Mouse (Mus musculus) cerebellum, adult 2 months (tissue): ENCODE data around the gene Tmub2. TPM values are rescaled to one million over a fixed set of nuclear protein-coding genes. Genes with fewer than 3 reads are reported as not detected.
A peak's percentile ranks its signal among the peaks of the same experiment; 100 is the strongest.

Source experiments
- DNase-seq, 2 experiments: peaks; one replicate each; pipeline ENCODE4 v3.0.0; 2021
- H3K27ac ChIP-seq: fragments of 200-500 bp; 2 replicates; pipeline ENCODE4 v1.5.1; 2012; ENCODE audit warnings: low read length, control low read depth, inconsistent platforms; ENCODE audit not compliant: insufficient read depth
- H3K27me3 ChIP-seq: fragments of 200-500 bp; 2 replicates; pipeline ENCODE4 v1.6.1; 2012; ENCODE audit warnings: inconsistent platforms, mild to moderate bottlenecking, low read length, moderate library complexity; ENCODE audit not compliant: control insufficient read depth, insufficient read depth
- H3K4me1 ChIP-seq: fragments of 200-500 bp; 2 replicates; pipeline ENCODE4 v1.6.1; 2011; ENCODE audit warnings: low read length; ENCODE audit not compliant: control insufficient read depth, insufficient read depth
- H3K4me3 ChIP-seq: fragments of 200-500 bp; replicated peaks from 2 replicates; pipeline ENCODE3; 2011; ENCODE audit warnings: mild to moderate bottlenecking, low read depth, low read length, control low read depth; ENCODE audit not compliant: insufficient read depth
- CTCF ChIP-seq: fragments of 200-500 bp; IDR thresholded peaks from 2 replicates; pipeline ENCODE4 v1.5.1; 2011; ENCODE audit warnings: low read depth, mild to moderate bottlenecking, control low read depth, low read length, moderate library complexity, borderline replicate concordance; ENCODE audit not compliant: insufficient read depth
- POLR2A ChIP-seq: fragments of 200-500 bp; IDR thresholded peaks from 2 replicates; pipeline ENCODE4 v1.6.1; 2011; ENCODE audit warnings: low read length, control low read depth, borderline replicate concordance; ENCODE audit not compliant: insufficient read depth
- WGBS: fragments of 180-500 bp; shearing (Covaris S2); methylation state at CpG from one replicate; pipeline ENCODE4 v1.1.7; 2018; 5-methylcytosine and 5-hydroxymethylcytosine counted together
- polyA plus RNA-seq: library from polyadenylated mRNA; depleted of rRNA; stranded (reverse); fragments of >200 nt; gene quantifications from 2 replicates; pipeline ENCODE4 v1.2.3, GENCODE M21; 2012

Gene Tmub2
- polyA plus RNA-seq, 1 experiment: 82.7 TPM

DNA sequence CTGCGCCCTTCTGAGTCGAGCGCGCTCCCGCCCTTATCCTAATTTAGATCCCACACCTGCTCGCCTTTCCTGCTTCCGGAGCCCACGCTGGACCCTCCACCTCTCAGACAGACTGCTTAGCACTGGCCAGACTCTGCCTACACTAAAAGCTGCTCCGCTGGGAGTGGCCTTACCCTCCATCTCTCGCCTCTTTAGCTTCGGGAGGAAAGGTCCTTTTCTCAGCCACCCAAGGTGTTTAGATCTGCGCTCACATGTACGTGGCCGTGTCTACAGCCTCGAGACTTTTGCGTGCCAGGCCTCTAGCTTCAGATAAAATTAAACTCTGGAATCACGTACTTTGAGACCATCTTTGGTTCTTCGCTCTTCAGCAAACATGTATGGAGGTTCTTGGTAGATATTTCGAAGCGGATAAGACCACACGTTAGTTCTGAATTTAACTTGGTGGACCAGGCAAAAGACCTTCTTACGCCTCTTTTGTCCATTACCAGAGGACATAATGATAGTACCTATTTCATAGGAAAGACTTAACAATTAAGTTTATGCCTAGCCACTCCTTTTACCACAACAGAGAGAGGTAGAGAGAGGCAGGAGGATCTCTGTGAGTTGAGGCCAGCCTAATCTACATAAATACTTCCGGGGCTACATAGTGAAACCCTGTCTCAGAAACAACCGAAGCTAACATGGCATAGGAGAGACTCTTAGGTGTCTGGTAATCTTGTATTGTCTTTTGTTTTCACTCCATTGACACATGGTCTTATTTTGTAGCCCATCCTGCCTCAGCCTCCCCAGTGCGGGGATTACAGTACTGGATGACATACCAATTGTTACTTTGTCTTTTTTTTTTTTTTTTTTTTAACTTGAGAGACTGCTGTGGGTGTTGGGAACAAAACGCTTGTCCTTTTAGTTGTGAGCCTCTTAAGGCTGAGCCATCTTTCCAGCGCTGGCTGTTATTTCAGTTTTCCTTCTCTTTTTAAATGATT lies 13.1 kb downstream of the Tmub2 start:
- peak overlapping the region; percentile 93 for H3K4me3 ChIP-seq
- DNase-seq: no peak
- peaks cover 11% of the 10 kb centered on the region; the same call in 1 of the 2 replicates for H3K4me1 ChIP-seq
- peak overlapping the region; percentile 88 for H3K27ac ChIP-seq
- TF ChIP-seq POLR2A (no peak), CTCF (no peak)
- 27% methylated on average over 27 of the region's 27 CpGs for WGBS
- H3K27me3 ChIP-seq: no peaks in the 10 kb centered on the region

DNA sequence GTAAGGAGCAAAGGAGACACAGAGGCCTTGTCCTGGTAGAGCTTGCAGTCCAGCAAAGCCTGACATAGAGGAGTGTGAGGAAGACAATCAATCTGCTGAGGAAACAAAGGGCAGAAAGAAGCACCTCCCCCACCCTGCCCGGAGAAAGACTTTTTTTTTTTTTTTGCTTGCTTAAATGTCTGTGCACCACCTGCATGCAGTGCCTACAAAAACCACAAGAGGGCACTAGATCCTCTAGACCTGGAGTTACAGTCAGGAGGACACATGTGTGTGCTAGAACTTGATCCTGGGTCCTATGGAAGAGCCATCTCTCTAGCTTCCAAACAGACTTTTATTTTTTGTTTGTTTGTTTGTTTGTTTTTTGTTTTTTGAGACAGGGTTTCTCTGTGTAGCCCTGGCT lies 15.1 kb downstream of the Tmub2 start:
- TF ChIP-seq CTCF: peak; percentile 55
- TF ChIP-seq POLR2A: no peak
- H3K4me3 ChIP-seq: no peak overlapping the region
- peak in 1 of 2 experiments; percentile 56 for DNase-seq
- WGBS: 4% methylated on average over 1 of the region's 1 CpGs
- H3K27ac ChIP-seq: no peak overlapping the region
- no peaks in the 10 kb centered on the region for H3K27me3 ChIP-seq
- peaks cover 7% of the 10 kb centered on the region; the same call in 1 of the 2 replicates for H3K4me1 ChIP-seq

DNA sequence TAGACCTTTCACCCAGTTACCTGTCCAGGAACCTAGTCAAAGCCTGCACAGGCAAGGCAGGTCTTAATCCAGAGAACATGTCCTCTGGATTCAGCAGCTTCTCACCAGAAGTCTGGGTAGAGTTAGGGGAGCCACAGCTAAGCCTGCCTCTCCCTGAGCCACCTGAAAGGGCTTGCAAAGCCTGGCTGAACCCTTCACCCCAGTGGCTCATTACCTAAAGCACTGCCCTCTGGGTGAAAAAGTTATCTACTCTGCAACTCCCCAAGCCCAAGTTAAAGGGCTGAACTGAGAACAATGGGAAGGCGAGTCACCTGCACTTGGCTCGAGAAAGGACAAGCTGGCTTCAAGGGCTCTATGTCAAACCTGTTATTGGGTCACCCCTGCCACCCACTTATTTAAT lies 19.4 kb downstream of the Tmub2 start:
- WGBS: 55% methylated on average over 2 of the region's 2 CpGs
- Histone ChIP-seq H3K4me1 (no peaks in the 10 kb centered on the region), H3K27me3 (no peaks in the 10 kb centered on the region), H3K27ac (no peak overlapping the region), H3K4me3 (no peak overlapping the region)
- no peak for DNase-seq
- TF ChIP-seq CTCF (no peak), POLR2A (no peak)

GRCm38 (mm10) chr11:102305359-102305758 lies 20.6 kb downstream of the Tmub2 start:
- no peak overlapping the region for H3K4me3 ChIP-seq
- WGBS: 64% methylated on average over 3 of the region's 3 CpGs
- TF ChIP-seq CTCF (no peak), POLR2A (no peak)

DNA sequence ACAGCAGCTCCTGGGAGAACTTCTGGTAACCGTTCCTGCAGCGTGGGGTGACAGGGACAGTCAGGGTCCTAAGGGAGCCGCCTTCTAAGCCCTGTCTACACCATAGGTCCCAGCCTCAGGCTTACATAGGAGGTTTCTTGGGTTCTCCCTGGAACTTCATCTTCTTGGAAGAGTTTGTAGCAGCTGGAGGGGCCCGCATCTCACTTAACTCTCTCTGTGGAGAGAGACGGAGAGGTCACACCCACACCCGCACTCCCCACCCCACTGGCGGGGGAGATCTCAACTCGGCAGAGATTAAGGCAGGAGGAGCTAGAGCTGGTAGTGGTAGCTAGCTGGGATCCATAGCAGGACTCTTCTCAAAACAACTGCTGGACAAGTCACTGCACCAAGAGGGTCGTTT lies 23.4 kb downstream of the Tmub2 start:
- H3K27me3 ChIP-seq: no peaks in the 10 kb centered on the region
- no peak overlapping the region for H3K27ac ChIP-seq
- WGBS: 76% methylated on average over 9 of the region's 9 CpGs
- H3K4me3 ChIP-seq: no peak overlapping the region
- DNase-seq: no peak
- TF ChIP-seq CTCF (no peak), POLR2A (no peak)
- peaks cover 10% of the 10 kb centered on the region; the same call in 1 of the 2 replicates for H3K4me1 ChIP-seq

More at GRCm38 (mm10) chr11:102305359-102305758, 20.6 kb downstream of the Tmub2 start:
- no peaks in the 10 kb centered on the region for H3K27me3 ChIP-seq
- no peak overlapping the region for H3K27ac ChIP-seq
- no peak for DNase-seq
- H3K4me1 ChIP-seq: peaks cover 9% of the 10 kb centered on the region; the same call in 1 of the 2 replicates

DNA sequence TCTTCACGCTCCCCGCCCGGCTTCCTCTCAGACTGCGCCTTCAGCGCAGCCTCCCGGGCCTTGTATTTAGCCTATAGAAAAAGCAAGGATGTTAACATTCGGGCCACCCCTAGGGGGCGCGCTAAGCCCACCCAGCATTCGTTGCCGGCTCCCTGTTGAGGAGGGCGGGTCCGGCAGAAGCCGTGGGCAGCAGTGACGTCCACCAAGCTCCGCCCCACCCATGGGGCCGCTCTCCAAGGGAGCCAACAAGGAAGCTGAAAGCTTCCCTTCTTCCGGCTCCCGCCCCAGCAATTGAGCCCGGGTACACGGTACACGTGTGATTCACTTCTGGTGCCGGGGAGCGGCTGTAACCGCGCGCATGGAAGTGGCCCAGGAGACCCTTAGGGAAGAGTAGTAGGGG lies 24.2 kb downstream of the Tmub2 start:
- Histone ChIP-seq H3K27me3 (no peaks in the 10 kb centered on the region), H3K27ac (no peak overlapping the region), H3K4me3 (no peak overlapping the region), H3K4me1 (peaks cover 10% of the 10 kb centered on the region; the same call in 1 of the 2 replicates)
- 3% methylated on average over 27 of the region's 27 CpGs for WGBS
- peak; percentile 93 to 95 for DNase-seq
- TF ChIP-seq POLR2A (no peak), CTCF (peak; percentile 90)

GRCm38 (mm10) chr11:102309821-102310617 lies 25.3 kb downstream of the Tmub2 start:
- 80% methylated on average over 22 of the region's 22 CpGs for WGBS
- H3K27ac ChIP-seq: no peak overlapping the region
- peak in 1 of 2 experiments; percentile 37 for DNase-seq
- TF ChIP-seq CTCF: no peak
- H3K4me3 ChIP-seq: no peak overlapping the region
- peaks cover 10% of the 10 kb centered on the region; the same call in 1 of the 2 replicates for H3K4me1 ChIP-seq
- H3K27me3 ChIP-seq: no peaks in the 10 kb centered on the region
